Mouse (Mus musculus) liver, adult (tissue): Measurements from ENCODE around the gene Zfp827.

Experiments
- GATA4 ChIP-seq: IDR thresholded peaks from 2 replicates; pipeline ENCODE4 v1.6.1; 2014; ENCODE audit warnings: mild to moderate bottlenecking, low read length; ENCODE audit not compliant: insufficient replicate concordance

Zfp827 gene

DNA sequence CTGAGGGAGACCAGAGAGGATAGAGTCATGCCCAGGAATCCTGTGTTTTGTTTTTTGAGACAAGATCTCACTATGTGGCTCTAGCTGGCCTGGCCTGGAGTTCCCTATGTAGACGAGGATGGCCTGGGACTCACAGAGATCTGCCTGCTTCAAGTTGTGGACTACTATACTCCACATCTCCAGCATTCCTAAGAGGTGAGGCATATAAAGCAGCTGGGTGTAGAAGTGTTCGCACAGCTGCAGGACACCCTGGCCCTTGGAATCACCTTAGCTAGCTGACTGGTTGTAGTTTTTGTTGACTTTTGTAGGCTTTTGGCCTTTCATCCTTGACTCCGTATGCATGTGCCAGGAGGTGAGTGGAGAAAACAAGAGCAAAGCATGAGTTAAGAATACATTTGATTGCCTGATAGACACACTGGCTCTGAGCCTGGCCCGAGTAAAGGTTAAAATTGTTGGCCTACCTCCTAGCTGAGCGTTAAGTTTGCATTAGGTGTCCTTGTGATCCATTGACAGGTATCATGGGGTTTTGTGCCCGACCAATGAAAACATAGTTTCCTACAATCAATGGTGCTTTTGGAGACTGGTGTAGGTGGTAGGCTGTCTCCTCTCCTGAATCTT, 20.3 kb downstream of the Zfp827 start:
- TF ChIP-seq GATA4 = no peak

DNA sequence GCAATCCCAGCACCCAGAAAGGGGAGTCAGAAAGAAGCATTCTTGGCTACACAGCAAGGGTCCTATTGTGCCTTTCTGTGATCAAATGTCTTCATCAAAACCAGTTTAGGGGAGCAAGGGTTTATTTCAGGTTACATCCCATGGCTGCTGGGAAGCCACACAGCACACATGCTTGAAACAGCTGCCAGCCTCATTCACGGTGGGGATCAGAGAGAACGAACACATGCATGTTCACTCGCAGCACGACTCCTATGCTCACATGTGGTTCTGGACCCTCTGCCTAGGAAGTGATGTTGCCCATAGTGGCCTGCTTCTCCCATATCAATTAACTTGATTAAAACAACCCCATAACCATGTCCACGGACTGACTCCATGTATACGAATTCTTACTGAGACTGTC, 26.0 kb downstream of the Zfp827 start:
- TF ChIP-seq GATA4 = no peak

DNA sequence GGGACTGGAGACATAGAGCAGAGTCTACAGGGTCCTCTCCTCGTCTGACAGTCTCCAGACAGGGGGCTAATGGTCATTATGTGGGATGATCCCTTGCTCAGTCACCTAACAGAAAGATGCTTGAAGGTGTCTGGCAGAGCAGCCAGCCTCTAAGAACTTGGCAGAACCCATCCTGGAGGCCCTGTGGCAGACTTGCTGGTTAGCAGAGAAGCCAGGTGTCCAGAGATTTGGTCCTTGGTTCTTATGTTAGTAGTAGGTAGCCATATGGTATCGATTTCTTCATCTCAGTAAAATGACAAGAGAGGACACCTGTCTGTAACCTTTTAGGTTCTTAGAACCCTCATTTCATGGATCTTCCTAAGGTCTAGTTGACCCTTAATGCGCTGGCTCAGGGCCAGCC, 28.9 kb downstream of the Zfp827 start:
- no peak for TF ChIP-seq GATA4

DNA sequence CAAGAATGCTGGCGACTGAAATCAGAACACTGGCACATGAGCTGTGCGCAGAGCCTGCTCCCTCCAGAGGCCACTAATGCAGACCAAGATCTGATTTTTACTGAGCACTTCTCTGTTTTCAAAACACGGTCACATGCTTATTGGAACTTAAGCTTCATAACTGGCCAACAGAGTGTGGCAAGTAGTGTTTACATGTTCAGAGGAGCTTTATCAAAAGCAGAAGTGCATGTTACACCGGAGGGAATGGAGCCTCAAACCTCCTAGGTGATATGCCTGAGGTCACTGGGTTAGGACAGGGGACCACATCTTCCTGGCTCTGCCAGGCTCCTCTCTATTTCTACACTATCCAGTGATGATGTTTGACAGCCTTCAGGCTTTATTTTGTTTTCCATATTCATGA, 31.1 kb downstream of the Zfp827 start:
- no peak for TF ChIP-seq GATA4

DNA sequence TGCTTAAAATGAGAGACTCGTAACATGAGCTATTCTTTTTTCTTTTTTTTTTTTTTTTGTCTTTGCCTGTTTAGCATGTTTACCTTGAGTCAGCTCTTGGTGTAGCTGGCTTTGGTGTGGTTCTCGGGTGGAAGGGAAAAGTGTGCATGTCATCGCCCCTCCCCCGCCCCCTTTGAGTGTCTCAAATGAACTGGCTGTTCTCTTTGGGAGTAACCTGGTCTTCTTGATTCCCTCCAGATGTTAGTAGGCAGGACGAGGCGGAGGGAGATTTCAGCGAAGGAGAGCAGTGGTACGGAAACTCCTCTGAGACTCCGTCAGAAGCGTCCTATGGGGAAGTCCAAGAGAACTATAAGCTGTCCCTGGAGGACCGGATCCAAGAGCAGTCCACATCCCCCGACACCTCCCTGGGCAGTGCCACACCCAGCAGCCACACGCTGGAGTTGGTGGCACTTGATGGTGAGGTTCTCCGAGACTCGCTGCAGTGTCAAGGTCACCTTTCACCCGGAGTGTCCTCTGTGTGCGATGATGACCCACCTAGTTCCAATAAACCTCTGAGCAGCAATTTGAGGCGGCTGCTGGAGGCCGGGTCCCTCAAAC, 31.9 kb downstream of the Zfp827 start:
- TF ChIP-seq GATA4 = no peak

DNA sequence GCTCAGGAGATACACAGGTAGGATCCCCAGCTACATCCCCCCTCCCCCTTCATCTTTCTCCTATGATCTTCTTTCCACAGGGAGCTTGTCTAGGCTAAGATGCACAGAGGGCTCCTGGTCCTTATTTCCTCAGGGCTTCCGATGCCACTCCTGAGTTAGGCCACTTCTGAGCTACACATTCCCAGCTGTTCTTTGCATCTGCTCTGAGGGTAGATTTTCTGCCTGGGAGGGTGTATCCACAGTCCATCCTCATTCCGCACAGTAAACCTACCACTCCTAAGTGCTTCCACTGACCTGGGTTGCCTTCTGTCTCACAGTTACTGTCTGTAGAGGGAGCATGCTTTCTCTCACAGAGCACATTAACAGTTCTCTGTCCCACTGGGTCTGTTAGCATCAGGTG, 37.7 kb downstream of the Zfp827 start:
- no peak for TF ChIP-seq GATA4

DNA sequence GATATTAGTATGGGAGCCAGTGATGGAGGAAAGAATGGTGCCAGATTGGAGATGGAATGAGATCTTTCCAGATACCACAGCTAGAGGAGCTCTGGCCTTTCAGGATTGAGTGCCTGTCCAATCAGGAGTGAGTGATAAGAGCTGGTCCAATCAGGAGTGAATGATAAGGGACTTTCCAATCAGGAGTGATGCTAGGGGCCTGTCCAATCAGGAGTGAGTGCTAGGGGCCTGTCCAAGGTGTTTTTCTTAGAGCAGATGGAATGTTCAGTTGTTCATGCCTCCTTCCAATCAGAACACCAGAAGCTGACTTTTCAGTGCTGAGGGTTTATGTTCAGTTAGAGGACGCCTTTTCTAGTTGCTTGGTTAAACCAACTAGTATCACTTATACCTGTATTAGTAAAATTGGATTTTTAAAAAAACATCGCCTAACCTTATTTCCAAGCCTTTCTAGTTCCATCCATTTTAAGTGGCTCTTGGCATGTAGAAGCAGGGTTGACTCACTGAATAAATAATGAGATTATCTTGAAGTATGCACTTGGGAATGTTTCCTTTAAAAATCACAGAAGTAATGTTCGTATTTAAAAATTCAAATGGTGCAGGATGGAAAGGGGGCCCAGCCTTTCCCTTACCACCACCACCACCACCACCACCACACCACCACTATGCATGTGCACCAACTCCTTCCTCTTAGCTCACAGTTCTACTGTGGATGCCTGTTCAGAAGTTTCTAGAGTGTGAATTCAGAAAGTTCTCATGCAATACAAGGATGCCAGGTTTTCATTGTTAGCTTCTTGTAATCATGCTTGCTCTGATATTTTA, 39.8 kb downstream of the Zfp827 start:
- TF ChIP-seq GATA4 = no peak

DNA sequence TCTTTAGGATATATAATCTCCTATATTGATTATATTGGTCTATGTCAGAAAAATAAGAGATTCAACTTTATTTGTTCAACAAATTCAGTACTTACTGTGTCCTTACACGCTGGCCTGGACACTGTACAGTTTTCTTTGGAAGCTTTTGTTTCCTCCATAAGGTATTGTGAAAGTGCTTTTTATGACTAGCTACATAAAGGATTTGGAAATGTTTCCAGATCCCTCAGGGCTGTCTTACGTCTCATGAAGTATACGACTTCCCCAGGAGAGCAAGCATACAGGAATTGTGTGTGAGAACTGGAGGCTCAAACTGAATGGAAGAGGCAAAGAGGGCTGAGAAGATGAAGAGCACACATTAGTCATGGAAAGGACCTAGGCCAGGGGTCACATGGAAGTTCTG, 45.1 kb downstream of the Zfp827 start:
- TF ChIP-seq GATA4 = no peak

DNA sequence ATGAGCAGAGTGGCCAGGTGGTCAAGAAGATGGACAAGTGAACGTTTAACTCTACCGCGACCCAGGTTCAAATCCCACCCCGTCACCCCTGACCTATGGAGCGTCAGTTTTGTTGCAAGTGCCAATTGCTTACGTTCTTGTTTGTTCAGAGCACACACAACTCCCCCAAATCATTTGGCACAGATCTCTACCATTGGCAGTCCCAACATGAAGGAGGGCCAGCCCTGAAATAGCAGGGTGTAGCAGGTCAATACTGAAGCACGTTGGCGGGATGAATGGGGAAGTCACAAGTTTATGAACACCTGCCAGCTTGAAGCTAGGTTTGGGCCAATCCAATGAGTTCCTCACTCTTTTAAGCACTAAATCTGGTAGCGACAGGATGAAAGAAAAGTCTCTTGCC, 46.7 kb downstream of the Zfp827 start:
- no peak for TF ChIP-seq GATA4

DNA sequence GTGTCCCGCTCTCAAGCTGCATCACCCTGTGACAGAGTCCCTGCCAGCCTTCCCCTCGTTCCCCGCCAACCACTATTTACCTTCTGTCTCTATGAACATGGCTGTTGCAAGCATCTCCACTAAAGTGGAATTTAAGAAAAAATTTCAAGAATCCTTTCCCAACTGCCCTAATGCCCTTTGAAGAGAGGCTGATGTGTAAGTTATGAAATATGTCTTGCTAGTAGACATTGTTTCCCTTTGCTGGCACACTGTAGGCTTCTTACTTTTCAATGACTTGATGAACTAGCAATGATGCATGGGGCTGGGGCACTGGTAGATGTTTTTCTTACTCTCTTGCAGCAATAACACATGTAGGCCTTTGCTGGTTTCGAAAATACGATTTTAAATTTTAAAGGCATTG, 49.0 kb downstream of the Zfp827 start:
- no peak for TF ChIP-seq GATA4

DNA sequence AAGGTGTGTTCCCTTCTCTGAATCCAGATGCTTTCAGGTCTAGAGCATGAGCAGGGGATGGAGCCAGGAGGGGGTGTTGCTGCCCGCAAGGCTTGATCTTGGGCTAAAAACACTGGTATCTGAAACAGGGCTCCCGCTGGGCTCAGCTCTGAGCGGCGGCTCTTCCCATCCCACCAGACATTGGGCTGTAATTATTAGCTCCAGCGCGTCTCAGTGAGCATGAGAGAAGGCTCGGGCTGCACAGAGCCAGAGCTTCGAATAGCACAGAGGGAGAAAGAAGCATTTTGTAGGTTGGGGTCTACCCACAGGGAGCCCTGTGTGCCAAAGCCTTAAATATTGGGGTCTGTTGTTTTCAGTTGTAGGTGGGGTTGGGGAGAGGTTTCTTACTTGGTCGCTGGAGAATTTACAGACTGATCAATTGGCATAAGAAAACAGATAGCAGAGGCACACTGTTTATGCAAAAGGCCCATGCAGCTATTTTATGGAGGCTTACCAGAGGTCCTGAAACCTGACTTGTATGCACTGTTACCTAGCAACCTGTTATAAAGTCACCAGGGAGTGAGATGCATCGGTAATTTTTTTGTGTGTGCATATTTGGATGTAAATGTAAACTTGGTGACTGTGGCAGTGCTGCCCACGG, 50.4 kb downstream of the Zfp827 start:
- no peak for TF ChIP-seq GATA4

DNA sequence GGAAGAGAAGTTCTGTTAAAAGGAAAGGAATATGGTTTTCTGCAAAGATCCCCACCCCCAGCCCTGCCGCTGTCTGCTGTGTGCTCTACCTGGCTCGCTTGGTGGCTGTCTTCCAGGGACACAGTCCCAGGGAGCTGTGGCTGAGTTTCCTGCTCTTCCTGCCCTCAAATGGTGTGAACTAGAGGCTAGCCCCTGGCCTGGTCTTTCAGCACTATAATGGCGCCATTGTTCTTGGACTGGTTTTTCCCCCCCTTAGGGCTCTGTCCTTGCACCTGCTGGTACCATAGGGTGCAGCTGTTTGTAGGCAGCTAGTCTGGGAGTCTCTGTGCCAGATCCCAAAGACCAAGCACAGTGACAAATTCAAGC, 50.9 kb downstream of the Zfp827 start:
- no peak for TF ChIP-seq GATA4

DNA sequence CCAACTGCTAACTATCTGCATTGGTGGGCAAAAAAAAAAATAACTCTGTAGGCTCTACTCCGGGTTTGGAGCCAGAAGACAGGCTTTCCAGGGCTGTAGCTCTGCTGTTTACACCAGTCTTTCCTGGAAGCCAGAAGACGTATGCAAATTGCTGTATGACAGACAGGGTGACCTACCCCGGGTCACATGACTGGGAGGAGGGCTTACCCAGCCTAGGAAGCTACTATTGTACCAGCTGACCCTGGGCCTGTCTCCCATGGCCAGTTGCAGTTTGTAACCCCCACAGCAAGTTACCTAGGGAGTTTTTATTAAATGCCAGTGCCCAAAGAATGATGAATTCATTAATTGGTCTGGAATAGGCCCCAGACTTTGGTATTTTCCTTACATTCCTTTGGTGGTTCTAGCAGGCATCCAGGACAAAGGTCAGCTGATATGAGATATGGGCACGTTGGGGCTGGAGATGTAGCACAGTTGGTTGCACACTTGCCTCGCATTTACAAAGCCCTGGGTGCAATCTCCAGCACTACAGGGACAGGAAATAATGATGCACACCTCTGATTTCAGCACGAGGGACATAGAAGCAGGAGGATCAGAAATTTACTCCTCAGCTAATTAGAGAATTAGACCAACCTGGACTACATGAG, 52.0 kb downstream of the Zfp827 start:
- TF ChIP-seq GATA4 = no peak

DNA sequence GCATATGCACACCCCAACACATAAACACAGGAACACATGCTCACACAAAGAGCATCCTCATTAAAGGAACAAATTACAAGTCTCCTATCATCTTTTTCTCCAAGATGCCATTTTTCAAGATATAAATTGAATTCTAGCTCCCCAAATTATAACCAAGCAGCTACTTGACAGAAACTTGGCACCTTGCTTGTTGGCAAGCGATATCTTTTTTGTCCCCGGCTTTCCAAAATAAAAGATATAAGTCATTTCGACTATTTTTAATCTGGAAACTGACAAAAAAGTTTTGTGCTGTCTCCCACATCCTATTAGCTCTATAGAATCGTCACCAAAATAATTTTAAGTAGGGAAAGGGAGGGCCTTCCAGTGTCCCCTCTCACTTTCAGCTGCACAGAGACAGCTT, 53.1 kb downstream of the Zfp827 start:
- no peak for TF ChIP-seq GATA4

DNA sequence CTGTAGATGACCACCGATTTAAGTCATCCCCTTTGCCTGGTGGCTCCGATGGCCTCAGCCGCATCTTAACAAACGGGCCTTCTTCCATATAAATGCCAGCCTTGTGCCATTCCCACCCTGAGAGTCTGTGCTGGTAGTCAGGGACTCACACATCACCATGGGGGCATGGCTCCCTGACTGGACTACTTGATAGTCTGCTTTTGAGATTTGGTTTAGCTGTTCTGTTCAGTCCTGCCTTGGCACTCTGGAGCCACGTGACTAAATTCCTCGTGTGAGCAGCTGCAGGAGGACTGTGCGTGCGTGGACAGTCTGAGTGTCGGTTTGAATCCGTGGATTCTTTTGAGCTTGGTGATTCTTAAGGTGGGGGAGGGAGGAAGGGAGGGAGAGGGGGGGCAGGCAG, 53.7 kb downstream of the Zfp827 start:
- TF ChIP-seq GATA4 = no peak
